Mouse (Mus musculus): ENCODE results near the gene P3h4.
"Not testable (repeated sequence)": the region's sequence is repeated elsewhere in the genome, so short reads cannot be mapped to it uniquely, and the experiment has no call there.

P3h4 gene

GRCm38 (mm10) chr11:100391081-100391883 is 23.4 kb downstream of the P3h4 start:
- DNase-seq = peak; percentile 75 to 88

- peak; percentile 51 to 77 for DNase-seq
Measured at GRCm38 (mm10) chr11:100389931-100390445, 24.6 kb downstream of the P3h4 start.

GRCm38 (mm10) chr11:100388588-100388987 is 26.0 kb downstream of the P3h4 start:
- peak; percentile 84 to 88 for DNase-seq

GRCm38 (mm10) chr11:100387589-100388375 is 26.9 kb downstream of the P3h4 start:
- peak; percentile 52 to 66 for DNase-seq

GRCm38 (mm10) chr11:100387111-100387510 is 27.5 kb downstream of the P3h4 start:
- no peak for DNase-seq

- DNase-seq = peak; percentile 62 to 79
Measured at GRCm38 (mm10) chr11:100386586-100386985, 28.1 kb downstream of the P3h4 start.

- DNase-seq = no peak
Measured at GRCm38 (mm10) chr11:100385016-100385415, 29.6 kb downstream of the P3h4 start.

GRCm38 (mm10) chr11:100382682-100383081 is 32.0 kb downstream of the P3h4 start:
- DNase-seq = no peak

- DNase-seq = no peak
Measured at GRCm38 (mm10) chr11:100379311-100379710, 35.3 kb downstream of the P3h4 start.

- no peak for DNase-seq
Measured at GRCm38 (mm10) chr11:100378446-100378845, 36.2 kb downstream of the P3h4 start.

GRCm38 (mm10) chr11:100377989-100378388 is 36.6 kb downstream of the P3h4 start:
- DNase-seq = no peak

- DNase-seq = no peak
Measured at GRCm38 (mm10) chr11:100376746-100377389, 37.8 kb downstream of the P3h4 start.

GRCm38 (mm10) chr11:100376005-100376404 is 38.6 kb downstream of the P3h4 start:
- DNase-seq = no peak

- DNase-seq = no peak
Measured at GRCm38 (mm10) chr11:100375127-100375526, 39.5 kb downstream of the P3h4 start.

- no peak for DNase-seq
Measured at GRCm38 (mm10) chr11:100371981-100372558, 42.6 kb downstream of the P3h4 start.

- no peak for DNase-seq
Measured at GRCm38 (mm10) chr11:100369822-100370221, 44.8 kb downstream of the P3h4 start.

GRCm38 (mm10) chr11:100369145-100369544 is 45.5 kb downstream of the P3h4 start:
- DNase-seq = no peak

GRCm38 (mm10) chr11:100362979-100363562 is 51.6 kb downstream of the P3h4 start:
- DNase-seq = peak; percentile 54 to 82

GRCm38 (mm10) chr11:100362209-100362978 is 52.2 kb downstream of the P3h4 start:
- DNase-seq = peak; percentile 61 to 82

GRCm38 (mm10) chr11:100361059-100361458 is 53.6 kb downstream of the P3h4 start:
- DNase-seq = not testable (repeated sequence)

- DNase-seq = no peak
Measured at GRCm38 (mm10) chr11:100360175-100360574, 54.5 kb downstream of the P3h4 start.
